Mouse (Mus musculus): Measurements from ENCODE around the gene Cbs. TPM values are rescaled to one million over a fixed set of nuclear protein-coding genes. Genes with fewer than 3 reads are reported as not detected.

Cbs gene
- total RNA-seq (2014; fragmentation: Nextera tagmentation): not detected in 2 replicates
- 0.05 and 0.12 TPM in 2 replicates for total RNA-seq (2017)
- polyA plus RNA-seq (2012): not detected in 2 replicates

- peaks cover 35% of the 10 kb centered on the region for H3K27me3 ChIP-seq (ENCODE audit: insufficient read depth, low read length)
- H3K9me3 ChIP-seq (replicated peaks): no peaks in the 10 kb centered on the region
- H3K36me3 ChIP-seq (replicated peaks): no peaks in the 10 kb centered on the region
- H3K4me1 ChIP-seq (ENCODE audit: insufficient read depth, low read depth, low read length): peaks cover 3% of the 10 kb centered on the region; the same call in 1 of the 2 replicates
- no peak for TF ChIP-seq GATA2 (IDR thresholded peaks at IDR 0.05; ENCODE audit: borderline replicate concordance, low read depth, low read length)
- TF ChIP-seq POLR2AphosphoS5 (IDR thresholded peaks at IDR 0.05; ENCODE audit: insufficient replicate concordance, low read depth, low read length): no peak
- TF ChIP-seq GATA1 (IDR thresholded peaks at IDR 0.05; ENCODE audit: borderline replicate concordance, low read length): no peak
- TF ChIP-seq CTCF (IDR thresholded peaks at IDR 0.05; ENCODE audit: low read depth, low read length): no peak
- no peak for TF ChIP-seq TAL1 (conservative IDR thresholded peaks at IDR 0.05; ENCODE audit: low read depth, low read length)
- H3K4me3 ChIP-seq (ENCODE audit: low read depth, low read length): no peak within 1 kb of the TSS
- no peak for DNase-seq (ENCODE audit: low spot score)
- no peak for ATAC-seq (ENCODE audit: extremely low read depth, insufficient number of reproducible peaks, low FRiP score, poor library complexity, severe bottlenecking)
These were observed at the start of gene Cbs for GRCm38 (mm10) chr17:31636942-31637811. Cbs (minus strand) TSS chr17:31637238.

GRCm38 (mm10) chr17:31686225-31686564 lies 49.2 kb upstream of the Cbs start:
- ATAC-seq (ENCODE audit: extremely low read depth, insufficient number of reproducible peaks, low FRiP score, poor library complexity, severe bottlenecking): no peak
- DNase-seq (ENCODE audit: low spot score): no peak
- no peaks in the 10 kb centered on the region for H3K36me3 ChIP-seq (replicated peaks)
- H3K4me3 ChIP-seq (ENCODE audit: low read depth, low read length): no peak overlapping the region
- no peaks in the 10 kb centered on the region for H3K9me3 ChIP-seq (replicated peaks)
- TF ChIP-seq TAL1 (conservative IDR thresholded peaks at IDR 0.05; ENCODE audit: low read depth, low read length) (no peak), GATA2 (IDR thresholded peaks at IDR 0.05; ENCODE audit: borderline replicate concordance, low read depth, low read length) (no peak), POLR2AphosphoS5 (IDR thresholded peaks at IDR 0.05; ENCODE audit: insufficient replicate concordance, low read depth, low read length) (no peak), GATA1 (IDR thresholded peaks at IDR 0.05; ENCODE audit: borderline replicate concordance, low read length) (no peak), CTCF (IDR thresholded peaks at IDR 0.05; ENCODE audit: low read depth, low read length) (no peak)
- peaks cover 26% of the 10 kb centered on the region for H3K27me3 ChIP-seq (ENCODE audit: insufficient read depth, low read length)
- peaks cover 2% of the 10 kb centered on the region; the same call in 1 of the 2 replicates for H3K4me1 ChIP-seq (ENCODE audit: insufficient read depth, low read depth, low read length)

- Histone ChIP-seq H3K36me3 (replicated peaks) (no peaks in the 10 kb centered on the region), H3K4me3 (ENCODE audit: low read depth, low read length) (no peak overlapping the region), H3K4me1 (ENCODE audit: insufficient read depth, low read depth, low read length) (peaks cover 5% of the 10 kb centered on the region), H3K27me3 (ENCODE audit: insufficient read depth, low read length) (peaks cover 25% of the 10 kb centered on the region), H3K9me3 (replicated peaks) (no peaks in the 10 kb centered on the region)
- ATAC-seq (ENCODE audit: extremely low read depth, insufficient number of reproducible peaks, low FRiP score, poor library complexity, severe bottlenecking) (no peak; the same call in 1 of the 2 replicates), DNase-seq (ENCODE audit: low spot score) (peak; percentile 60)
- TF ChIP-seq POLR2AphosphoS5 (IDR thresholded peaks at IDR 0.05; ENCODE audit: insufficient replicate concordance, low read depth, low read length): no peak
- TF ChIP-seq CTCF (IDR thresholded peaks at IDR 0.05; ENCODE audit: low read depth, low read length): peak; percentile 71
These were observed 48.6 kb upstream of the Cbs start for GRCm38 (mm10) chr17:31685514-31686224.

GRCm38 (mm10) chr17:31680450-31680849 lies 43.4 kb upstream of the Cbs start:
- no peak for TF ChIP-seq CTCF (IDR thresholded peaks at IDR 0.05; ENCODE audit: low read depth, low read length)
- no peak for TF ChIP-seq TAL1 (conservative IDR thresholded peaks at IDR 0.05; ENCODE audit: low read depth, low read length)
- DNase-seq (ENCODE audit: low spot score) (no peak), ATAC-seq (ENCODE audit: extremely low read depth, insufficient number of reproducible peaks, low FRiP score, poor library complexity, severe bottlenecking) (no peak)
- H3K9me3 ChIP-seq (replicated peaks): no peaks in the 10 kb centered on the region
- peaks cover 20% of the 10 kb centered on the region for H3K27me3 ChIP-seq (ENCODE audit: insufficient read depth, low read length)
- no peak overlapping the region for H3K4me3 ChIP-seq (ENCODE audit: low read depth, low read length)
- no peaks in the 10 kb centered on the region for H3K36me3 ChIP-seq (replicated peaks)
- H3K4me1 ChIP-seq (ENCODE audit: insufficient read depth, low read depth, low read length): peaks cover 4% of the 10 kb centered on the region; the same call in 1 of the 2 replicates

- H3K27me3 ChIP-seq (ENCODE audit: insufficient read depth, low read length): peaks cover 31% of the 10 kb centered on the region
- peaks cover 4% of the 10 kb centered on the region; the same call in 1 of the 2 replicates for H3K4me1 ChIP-seq (ENCODE audit: insufficient read depth, low read depth, low read length)
- H3K4me3 ChIP-seq (ENCODE audit: low read depth, low read length): no peak within 1 kb of the TSS
- H3K9me3 ChIP-seq (replicated peaks): no peaks in the 10 kb centered on the region
- TF ChIP-seq TAL1 (conservative IDR thresholded peaks at IDR 0.05; ENCODE audit: low read depth, low read length): no peak
- TF ChIP-seq GATA2 (IDR thresholded peaks at IDR 0.05; ENCODE audit: borderline replicate concordance, low read depth, low read length): no peak
- TF ChIP-seq CTCF (IDR thresholded peaks at IDR 0.05; ENCODE audit: low read depth, low read length): no peak
- TF ChIP-seq GATA1 (IDR thresholded peaks at IDR 0.05; ENCODE audit: borderline replicate concordance, low read length): no peak
- no peak for TF ChIP-seq POLR2AphosphoS5 (IDR thresholded peaks at IDR 0.05; ENCODE audit: insufficient replicate concordance, low read depth, low read length)
- ATAC-seq (ENCODE audit: extremely low read depth, insufficient number of reproducible peaks, low FRiP score, poor library complexity, severe bottlenecking): no peak
- no peak for DNase-seq (ENCODE audit: low spot score)
- H3K36me3 ChIP-seq (replicated peaks): no peaks in the 10 kb centered on the region
These were observed 40.5 kb upstream of the Cbs start, which contains the start of gene Cryaa for GRCm38 (mm10) chr17:31677507-31677906. Cryaa (plus strand) TSS chr17:31677807.

- no peak overlapping the region for H3K4me3 ChIP-seq (ENCODE audit: low read depth, low read length)
These were observed 37.4 kb upstream of the Cbs start for GRCm38 (mm10) chr17:31674426-31674825.

More at GRCm38 (mm10) chr17:31674426-31674825, 37.4 kb upstream of the Cbs start:
- H3K4me1 ChIP-seq (ENCODE audit: insufficient read depth, low read depth, low read length): no peaks in the 10 kb centered on the region
- no peak for DNase-seq (ENCODE audit: low spot score)
- H3K36me3 ChIP-seq (replicated peaks): no peaks in the 10 kb centered on the region
- ATAC-seq (ENCODE audit: extremely low read depth, insufficient number of reproducible peaks, low FRiP score, poor library complexity, severe bottlenecking): no peak
- H3K9me3 ChIP-seq (replicated peaks): no peaks in the 10 kb centered on the region
- TF ChIP-seq CTCF (IDR thresholded peaks at IDR 0.05; ENCODE audit: low read depth, low read length): no peak
- H3K27me3 ChIP-seq (ENCODE audit: insufficient read depth, low read length): peaks cover 35% of the 10 kb centered on the region
